ENCODE assay signal across 11 mouse cellular contexts in genomic region chr13:59646674-59647244, GRCm38 (mm10). TPM values are rescaled to one million over a fixed set of nuclear protein-coding genes. Genes with fewer than 3 reads are reported as not detected.
DNase-seq lines count a peak whose midpoint lies in the region; ATAC-seq lines count a peak whose summit lies in the region.
"Had no signal": no experiment of that assay in that cellular context is flagged by ENCODE, and none has a peak within 500 bp of the region (broad histone marks: within the 10 kb centered on the region; RNA-seq: fewer than 3 reads in every experiment).

No protein-coding gene starts in this region.

- peak; percentile 42 for DNase-seq in cerebellum, adult 11-12 months
- no peak for DNase-seq in cerebellum, adult 8-10 months
- DNase-seq in lung, postnatal 14 days, result no peak
- DNase-seq in kidney, adult 18-20 months, result peak; percentile 28
- DNase-seq in midbrain, embryonic 14.5 days, result peak; percentile 17
- no peak for DNase-seq in gastrocnemius, postnatal 4 days (ENCODE audit: low spot score in 2 of 2)
- DNase-seq in thymus, postnatal 25 days, result no peak

- peaks cover 11% of the 10 kb centered on the region for H3K4me1 ChIP-seq in lung, embryonic 16.5 days (replicated peaks; ENCODE audit: control insufficient read depth, insufficient read depth, low read length)
- H3K4me1 ChIP-seq in midbrain, embryonic 14.5 days (ENCODE audit: control insufficient read depth, insufficient read depth, low read length), result no peaks in the 10 kb centered on the region

- peaks cover 4% of the 10 kb centered on the region; the same call in 1 of the 2 replicates for H3K36me3 ChIP-seq in lung, embryonic 16.5 days (ENCODE audit: control insufficient read depth, insufficient read depth, low read length)
- peaks cover 48% of the 10 kb centered on the region for H3K36me3 ChIP-seq in midbrain, embryonic 14.5 days (ENCODE audit: control insufficient read depth, insufficient read depth, low read length)

- H3K4me3 ChIP-seq in lung, embryonic 16.5 days (ENCODE audit: low read length), result no peak overlapping the region
- no peak overlapping the region for H3K4me3 ChIP-seq in midbrain, embryonic 14.5 days (replicated peaks; ENCODE audit: low read depth, low read length)

- H3K9ac ChIP-seq in lung, embryonic 16.5 days (ENCODE audit: low read length), result no peak overlapping the region
- H3K9ac ChIP-seq in midbrain, embryonic 14.5 days (replicated peaks; ENCODE audit: low read length), result no peak overlapping the region

- H3K9me3 ChIP-seq in lung, embryonic 16.5 days (ENCODE audit: control insufficient read depth, low read length), result no peaks in the 10 kb centered on the region
- no peaks in the 10 kb centered on the region for H3K9me3 ChIP-seq in midbrain, embryonic 14.5 days (ENCODE audit: control insufficient read depth, low read length)

- 39% methylated on average over 11 of the region's 11 CpGs for WGBS in lung, embryonic 16.5 days
- 18% methylated on average over 11 of the region's 11 CpGs for WGBS in midbrain, embryonic 14.5 days

- no peak overlapping the region; the same call in 1 of the 2 replicates for H3K27ac ChIP-seq in lung, embryonic 16.5 days (ENCODE audit: low read length)
- H3K27ac ChIP-seq in midbrain, embryonic 14.5 days (replicated peaks; ENCODE audit: low read depth, low read length), result no peak overlapping the region

- no peaks in the 10 kb centered on the region for H3K27me3 ChIP-seq in lung, embryonic 16.5 days (ENCODE audit: control insufficient read depth, insufficient read depth, low read depth, low read length)
- no peaks in the 10 kb centered on the region for H3K27me3 ChIP-seq in midbrain, embryonic 14.5 days (ENCODE audit: control insufficient read depth, insufficient read depth, low read length)

- no peak overlapping the region for H3K4me2 ChIP-seq in lung, embryonic 16.5 days (ENCODE audit: low read depth, low read length)
- no peak overlapping the region for H3K4me2 ChIP-seq in midbrain, embryonic 14.5 days (ENCODE audit: low read length)

- peak; percentile 86 for ATAC-seq in lung, embryonic 16.5 days (ENCODE audit: low read depth)
- no peak for ATAC-seq in midbrain, embryonic 14.5 days (ENCODE audit: low FRiP score, low TSS enrichment)

RNA-seq across cellular contexts. Expression of gene Golm1, which starts 28.9 kb away (rescaled TPM):
- 34.5 and 36.9 TPM in 2 replicates for polyA plus RNA-seq in lung, embryonic 16.5 days (2015; fragmentation: Nextera tagmentation; extraction: Ambion mirVana)
- 27.5 and 46.0 TPM in 2 replicates for polyA plus RNA-seq in midbrain, embryonic 14.5 days (2014; fragmentation: Nextera tagmentation; extraction: Ambion mirVana)
- total RNA-seq in gastrocnemius, postnatal 4 days (2021), result 10 to 100 TPM; 22.9 to 23.7 TPM

RNA-seq across cellular contexts. Expression of gene 4921517D22Rik, which starts 47.1 kb away (rescaled TPM):
- not detected in 2 replicates for polyA plus RNA-seq in lung, embryonic 16.5 days (2015; fragmentation: Nextera tagmentation; extraction: Ambion mirVana)
- polyA plus RNA-seq in midbrain, embryonic 14.5 days (2014; fragmentation: Nextera tagmentation; extraction: Ambion mirVana), result not detected in 2 replicates
- not detected for total RNA-seq in gastrocnemius, postnatal 4 days (2021)
- total RNA-seq: adrenal gland, postnatal 4 days; layer of hippocampus, postnatal 14 days had no signal
- polyA plus RNA-seq: small intestine, adult 2 months had no signal

Comparison
In these comparisons a context has a peak if more than half of its experiments do, and no peak if none do; other contexts are left out.
1. DNase-seq: peak in cerebellum, adult 11-12 months (single experiment), kidney, adult 18-20 months (single experiment) and midbrain, embryonic 14.5 days (single experiment); none in cerebellum, adult 8-10 months (single experiment), lung, postnatal 14 days (single experiment), gastrocnemius, postnatal 4 days (0 of 2) and thymus, postnatal 25 days (single experiment).